9 mouse cellular contexts compared by ENCODE assay signal in genomic region chr2:83940931-83941361, GRCm38 (mm10). TPM values are rescaled to one million over a fixed set of nuclear protein-coding genes. Genes with fewer than 3 reads are reported as not detected.
A peak's percentile ranks its signal among the peaks of the same experiment; 100 is the strongest.
DNase-seq lines count a peak whose midpoint lies in the region; ATAC-seq and TF ChIP-seq lines count a peak whose summit lies in the region.
"Had no signal": no experiment of that assay in that cellular context is flagged by ENCODE, and none has a peak within 500 bp of the region (broad histone marks: within the 10 kb centered on the region; RNA-seq: fewer than 3 reads in every experiment).

Zswim2 (minus strand) TSS chr2:83941228.

- under 1% methylated on average over 20 of the region's 20 CpGs for WGBS in forebrain, embryonic 12.5 days
- under 1% methylated on average over 20 of the region's 20 CpGs for WGBS in hindbrain, embryonic 11.5 days

- H3K27me3 ChIP-seq in forebrain, embryonic 12.5 days, result no peaks in the 10 kb centered on the region
- H3K27me3 ChIP-seq in hindbrain, embryonic 11.5 days (ENCODE audit: control insufficient read depth, insufficient read depth, low read length), result no peaks in the 10 kb centered on the region

- H3K9ac ChIP-seq in ES-E14 (ENCODE audit: insufficient read depth, low read depth, low read length, poor library complexity, severe bottlenecking), result no peak within 1 kb of the TSS
- no peak within 1 kb of the TSS for H3K9ac ChIP-seq in forebrain, embryonic 12.5 days
- no peak within 1 kb of the TSS for H3K9ac ChIP-seq in hindbrain, embryonic 11.5 days (ENCODE audit: low read depth, low read length)

- peak; percentile 98 for ATAC-seq in forebrain, embryonic 12.5 days (ENCODE audit: low FRiP score)
- peak; percentile 98 for ATAC-seq in hindbrain, embryonic 11.5 days (ENCODE audit: low FRiP score)

- DNase-seq in ES-E14 (ENCODE audit: low read depth, low spot score) (peak; percentile 54), adipocyte (ENCODE audit: low spot score) (no peak)
- DNase-seq in c-Kit-positive CD71-positive TER-119-negative erythroid progenitor cells, embryonic 14.5 days (ENCODE audit: low read depth), result peak; percentile 2
- peak; percentile 88 for DNase-seq in hindbrain, embryonic 11.5 days (ENCODE audit: low spot score)
- DNase-seq in layer of hippocampus, adult 9-10 months (ENCODE audit: low spot score), result peak; percentile 78
- peak; percentile 36 for DNase-seq in lung, postnatal 10 days
- DNase-seq in retina, adult 2 months (ENCODE audit: low read depth, low spot score), result peak; percentile 11

- in situ Hi-C loops in ES-E14 (cut with MboI; ENCODE audit: low sequenced_read_pairs in 2 of 2, unreplicated experiment in 2 of 2), result no loop called here

- no peak within 1 kb of the TSS for H3K27ac ChIP-seq in ES-E14 (ENCODE audit: insufficient read depth, low read depth, low read length, poor library complexity, severe bottlenecking)
- H3K27ac ChIP-seq in forebrain, embryonic 12.5 days, result peak within 1 kb of the TSS; percentile 5; the same call in 1 of the 2 replicates
- no peak within 1 kb of the TSS for H3K27ac ChIP-seq in hindbrain, embryonic 11.5 days (ENCODE audit: low read depth, low read length)

- H3K9me3 ChIP-seq in ES-E14 (ENCODE audit: control insufficient read depth, insufficient read depth, low read depth, low read length), result no peaks in the 10 kb centered on the region
- H3K9me3 ChIP-seq in forebrain, embryonic 12.5 days, result no peaks in the 10 kb centered on the region
- no peaks in the 10 kb centered on the region for H3K9me3 ChIP-seq in hindbrain, embryonic 11.5 days (ENCODE audit: control insufficient read depth, low read length)

- no peaks in the 10 kb centered on the region for H3K4me1 ChIP-seq in ES-E14 (ENCODE audit: control insufficient read depth in 2 of 2, insufficient read depth in 2 of 2, low read length in 2 of 2, poor library complexity in 1 of 2)
- H3K4me1 ChIP-seq in forebrain, embryonic 12.5 days, result peaks cover 4% of the 10 kb centered on the region; the same call in 1 of the 2 replicates
- H3K4me1 ChIP-seq in hindbrain, embryonic 11.5 days (replicated peaks; ENCODE audit: control insufficient read depth, insufficient read depth, low read length), result no peaks in the 10 kb centered on the region

- H3K4me2 ChIP-seq in forebrain, embryonic 12.5 days, result peak within 1 kb of the TSS; percentile 51
- peak within 1 kb of the TSS; percentile 43 for H3K4me2 ChIP-seq in hindbrain, embryonic 11.5 days (replicated peaks; ENCODE audit: low read depth, low read length)

- no peak within 1 kb of the TSS; a peak in 2 of 4 replicates for H3K4me3 ChIP-seq in ES-E14 (ENCODE audit: insufficient read depth in 1 of 2, low read depth in 1 of 2, low read length in 2 of 2, poor library complexity in 1 of 2, severe bottlenecking in 1 of 2)
- peak within 1 kb of the TSS; percentile 35 for H3K4me3 ChIP-seq in forebrain, embryonic 12.5 days (replicated peaks)
- H3K4me3 ChIP-seq in hindbrain, embryonic 11.5 days (ENCODE audit: low read depth, low read length), result peak within 1 kb of the TSS; percentile 21

- H3K36me3 ChIP-seq in ES-E14 (ENCODE audit: control insufficient read depth, insufficient read depth, low read length, poor library complexity, severe bottlenecking), result no peaks in the 10 kb centered on the region
- no peaks in the 10 kb centered on the region for H3K36me3 ChIP-seq in forebrain, embryonic 12.5 days (replicated peaks)
- no peaks in the 10 kb centered on the region for H3K36me3 ChIP-seq in hindbrain, embryonic 11.5 days (ENCODE audit: control insufficient read depth, insufficient read depth, low read length)

TF ChIP-seq in ES-E14, 5 proteins besides CTCF, POLR2A, EP300 and RAD21:
- no peak for TF ChIP-seq ZC3H11A (IDR thresholded peaks at IDR 0.05; ENCODE audit: borderline replicate concordance, low read depth, low read length)

RNA-seq across cellular contexts. Expression of gene Zswim2, which starts in this region (rescaled TPM):
- 0.22 and 0.37 TPM in 2 replicates for total RNA-seq in ES-E14 (2012; rRNA removed)
- polyA plus RNA-seq in forebrain, embryonic 12.5 days (2016; fragmentation: Nextera tagmentation; extraction: Ambion mirVana), result not detected in 2 replicates
- not detected in 2 replicates for polyA plus RNA-seq in hindbrain, embryonic 11.5 days (2014; fragmentation: Nextera tagmentation; extraction: Ambion mirVana)
- polyA plus RNA-seq: gonadal fat pad, adult 2 months had no signal

Comparison
In these comparisons a context has a peak if more than half of its experiments do, and no peak if none do; other contexts are left out.
1. Peak in DNase-seq in ES-E14; RNA of the gene not detected or under 1 TPM.
2. Peak in ATAC-seq, H3K4me3 ChIP-seq, H3K27ac ChIP-seq and H3K4me2 ChIP-seq in forebrain, embryonic 12.5 days; RNA of the gene not detected or under 1 TPM.
3. Peak in DNase-seq, ATAC-seq, H3K4me3 ChIP-seq and H3K4me2 ChIP-seq in hindbrain, embryonic 11.5 days; RNA of the gene not detected or under 1 TPM.